Mouse (Mus musculus) intestine, embryonic 15.5 days (tissue): ENCODE results near the gene Plpp3. TPM values are rescaled to one million over a fixed set of nuclear protein-coding genes. Genes with fewer than 3 reads are reported as not detected.
A peak's percentile ranks its signal among the peaks of the same experiment; 100 is the strongest.

Experiments used
- ATAC-seq: fragments of 200-750 bp; cut with Nextera tagmentation; 2 replicates; pipeline ENCODE4 v1.8.0; 2017; ENCODE audit warnings: moderate TSS enrichment, moderate library complexity
- H3K27ac ChIP-seq: fragments of 300-500 bp; sonication (generic); 2 replicates; pipeline ENCODE4 v1.5.1; 2015; ENCODE audit warnings: mild to moderate bottlenecking, inconsistent platforms
- H3K27me3 ChIP-seq: fragments of 300-500 bp; sonication (generic); replicated peaks from 2 replicates; pipeline ENCODE4 v1.6.1; 2015; ENCODE audit warnings: inconsistent platforms
- H3K36me3 ChIP-seq: fragments of 300-500 bp; sonication (generic); 2 replicates; pipeline ENCODE4 v1.6.1; 2015; ENCODE audit warnings: inconsistent platforms
- H3K4me1 ChIP-seq: fragments of 300-500 bp; sonication (generic); replicated peaks from 2 replicates; pipeline ENCODE4 v1.6.1; 2015; ENCODE audit warnings: inconsistent platforms
- H3K4me2 ChIP-seq: fragments of 300-500 bp; sonication (generic); replicated peaks from 2 replicates; pipeline ENCODE4 v1.6.1; 2015; ENCODE audit warnings: mild to moderate bottlenecking, inconsistent platforms
- H3K4me3 ChIP-seq: fragments of 300-500 bp; sonication (generic); replicated peaks from 2 replicates; pipeline ENCODE4 v1.5.1; 2015; ENCODE audit warnings: inconsistent platforms
- H3K9ac ChIP-seq: fragments of 300-500 bp; sonication (generic); 2 replicates; pipeline ENCODE4 v1.6.1; 2015; ENCODE audit warnings: inconsistent platforms
- H3K9me3 ChIP-seq: fragments of 300-500 bp; sonication (generic); 2 replicates; pipeline ENCODE4 v1.6.1; 2016; ENCODE audit warnings: inconsistent platforms
- WGBS: fragments of 180-500 bp; shearing (Covaris S2); methylation state at CpG from one replicate; pipeline ENCODE4 v1.1.7; 2015; 5-methylcytosine and 5-hydroxymethylcytosine counted together
- polyA plus RNA-seq: library from polyadenylated mRNA; unstranded; fragments of >200 nt; fragmentation: Nextera tagmentation; extraction: Ambion mirVana; gene quantifications from 2 replicates; pipeline ENCODE4 v1.2.1, GENCODE M21; 2015

The Plpp3 gene
- polyA plus RNA-seq, 1 experiment from 2014 or later, result 41.2 TPM

GRCm38 (mm10) chr4:105230127-105230526 is 73.0 kb downstream of the Plpp3 start:
- H3K36me3 ChIP-seq, result no peaks in the 10 kb centered on the region
- no peak overlapping the region for H3K4me2 ChIP-seq
- no peak overlapping the region for H3K9ac ChIP-seq
- H3K4me3 ChIP-seq, result no peak overlapping the region
- H3K9me3 ChIP-seq, result no peaks in the 10 kb centered on the region
- ATAC-seq, result no peak
- no peaks in the 10 kb centered on the region for H3K27me3 ChIP-seq
- 88% methylated on average over 8 of the region's 8 CpGs for WGBS
- no peaks in the 10 kb centered on the region for H3K4me1 ChIP-seq
- no peak overlapping the region for H3K27ac ChIP-seq

GRCm38 (mm10) chr4:105240233-105240632 is 83.1 kb downstream of the Plpp3 start:
- Histone ChIP-seq H3K4me1 (peaks cover 4% of the 10 kb centered on the region; the same call in 1 of the 2 replicates), H3K27ac (no peak overlapping the region), H3K27me3 (no peaks in the 10 kb centered on the region), H3K9me3 (no peaks in the 10 kb centered on the region), H3K36me3 (no peaks in the 10 kb centered on the region), H3K4me3 (no peak overlapping the region), H3K9ac (no peak overlapping the region), H3K4me2 (no peak overlapping the region)
- WGBS, result 86% methylated on average over 7 of the region's 7 CpGs
- ATAC-seq, result no peak

GRCm38 (mm10) chr4:105244931-105245330 is 87.8 kb downstream of the Plpp3 start:
- Histone ChIP-seq H3K27ac (no peak overlapping the region), H3K27me3 (no peaks in the 10 kb centered on the region), H3K4me1 (peaks cover 10% of the 10 kb centered on the region; the same call in 1 of the 2 replicates), H3K9me3 (no peaks in the 10 kb centered on the region), H3K36me3 (no peaks in the 10 kb centered on the region), H3K4me3 (peak overlapping the region; percentile 31; the same call in 1 of the 2 replicates), H3K9ac (no peak overlapping the region), H3K4me2 (peak overlapping the region; percentile 71)
- WGBS, result 56% methylated on average over 10 of the region's 10 CpGs
- peak; percentile 26; the same call in 1 of the 2 replicates for ATAC-seq

GRCm38 (mm10) chr4:105245479-105245944 is 88.4 kb downstream of the Plpp3 start:
- no peaks in the 10 kb centered on the region for H3K36me3 ChIP-seq
- H3K4me1 ChIP-seq, result peaks cover 11% of the 10 kb centered on the region; the same call in 1 of the 2 replicates
- no peaks in the 10 kb centered on the region for H3K27me3 ChIP-seq
- 4% methylated on average over 18 of the region's 18 CpGs for WGBS
- peak overlapping the region; percentile 71 for H3K4me2 ChIP-seq
- peak; percentile 90 for ATAC-seq
- no peaks in the 10 kb centered on the region for H3K9me3 ChIP-seq
- peak overlapping the region; percentile 31 for H3K4me3 ChIP-seq
- no peak overlapping the region for H3K27ac ChIP-seq
- peak overlapping the region; percentile 50 for H3K9ac ChIP-seq

- 76% methylated on average over 7 of the region's 7 CpGs for WGBS
- Histone ChIP-seq H3K27me3 (no peaks in the 10 kb centered on the region), H3K36me3 (no peaks in the 10 kb centered on the region), H3K4me1 (peaks cover 14% of the 10 kb centered on the region; the same call in 1 of the 2 replicates), H3K4me3 (no peak overlapping the region), H3K27ac (no peak overlapping the region), H3K9ac (no peak overlapping the region), H3K4me2 (no peak overlapping the region), H3K9me3 (no peaks in the 10 kb centered on the region)
- ATAC-seq, result no peak
Measured at GRCm38 (mm10) chr4:105246331-105246730, 89.2 kb downstream of the Plpp3 start.

- no peaks in the 10 kb centered on the region for H3K36me3 ChIP-seq
- no peaks in the 10 kb centered on the region for H3K27me3 ChIP-seq
- no peak overlapping the region for H3K27ac ChIP-seq
- no peaks in the 10 kb centered on the region for H3K9me3 ChIP-seq
- peaks cover 14% of the 10 kb centered on the region for H3K4me1 ChIP-seq
- H3K4me2 ChIP-seq, result no peak overlapping the region
- WGBS, result 85% methylated on average over 1 of the region's 1 CpGs
- H3K9ac ChIP-seq, result no peak overlapping the region
- no peak for ATAC-seq
- no peak overlapping the region for H3K4me3 ChIP-seq
Measured at GRCm38 (mm10) chr4:105248161-105248560, 91.0 kb downstream of the Plpp3 start.

- ATAC-seq, result no peak
- 81% methylated on average over 4 of the region's 4 CpGs for whole genome bisulfite sequencing
Measured at GRCm38 (mm10) chr4:105249283-105249682, 92.1 kb downstream of the Plpp3 start.

GRCm38 (mm10) chr4:105250946-105251345 is 93.8 kb downstream of the Plpp3 start:
- WGBS, result 52% methylated on average over 3 of the region's 3 CpGs
- Histone ChIP-seq H3K9ac (no peak overlapping the region), H3K4me1 (peaks cover 5% of the 10 kb centered on the region; the same call in 1 of the 2 replicates), H3K27me3 (no peaks in the 10 kb centered on the region), H3K9me3 (no peaks in the 10 kb centered on the region), H3K36me3 (no peaks in the 10 kb centered on the region), H3K4me2 (no peak overlapping the region), H3K27ac (no peak overlapping the region), H3K4me3 (no peak overlapping the region)
- 0 out of 2 replicates have a peak, but pooled peaks have one; percentile 29 for ATAC-seq

More at GRCm38 (mm10) chr4:105249283-105249682, 92.1 kb downstream of the Plpp3 start:
- no peak overlapping the region for H3K27ac ChIP-seq
- H3K27me3 ChIP-seq, result no peaks in the 10 kb centered on the region
- H3K4me3 ChIP-seq, result no peak overlapping the region
- no peaks in the 10 kb centered on the region for H3K9me3 ChIP-seq
- peaks cover 14% of the 10 kb centered on the region for H3K4me1 ChIP-seq
- no peak overlapping the region for H3K9ac ChIP-seq
- no peaks in the 10 kb centered on the region for H3K36me3 ChIP-seq
- no peak overlapping the region for H3K4me2 ChIP-seq

- Histone ChIP-seq H3K4me2 (no peak overlapping the region), H3K27me3 (no peaks in the 10 kb centered on the region), H3K4me1 (peaks cover 4% of the 10 kb centered on the region; the same call in 1 of the 2 replicates), H3K9ac (no peak overlapping the region), H3K9me3 (no peaks in the 10 kb centered on the region), H3K36me3 (no peaks in the 10 kb centered on the region), H3K4me3 (no peak overlapping the region), H3K27ac (no peak overlapping the region)
- 63% methylated on average over 3 of the region's 3 CpGs for WGBS
- no peak for ATAC-seq
Measured at GRCm38 (mm10) chr4:105252044-105252443, 94.9 kb downstream of the Plpp3 start.

- Histone ChIP-seq H3K27ac (no peak overlapping the region), H3K4me2 (no peak overlapping the region), H3K36me3 (no peaks in the 10 kb centered on the region), H3K9me3 (no peaks in the 10 kb centered on the region), H3K4me3 (no peak overlapping the region), H3K4me1 (peaks cover 4% of the 10 kb centered on the region; the same call in 1 of the 2 replicates), H3K27me3 (no peaks in the 10 kb centered on the region), H3K9ac (no peak overlapping the region)
- ATAC-seq, result no peak
- WGBS, result 23% methylated on average over 5 of the region's 5 CpGs
Measured at GRCm38 (mm10) chr4:105252571-105253200, 95.5 kb downstream of the Plpp3 start.

- H3K4me2 ChIP-seq, result no peak overlapping the region
- H3K9me3 ChIP-seq, result no peaks in the 10 kb centered on the region
- no peak for ATAC-seq
- 70% methylated on average over 6 of the region's 6 CpGs for WGBS
- no peak overlapping the region for H3K27ac ChIP-seq
- no peak overlapping the region for H3K9ac ChIP-seq
- H3K4me1 ChIP-seq, result peaks cover 4% of the 10 kb centered on the region; the same call in 1 of the 2 replicates
- H3K36me3 ChIP-seq, result no peaks in the 10 kb centered on the region
- H3K4me3 ChIP-seq, result no peak overlapping the region
- no peaks in the 10 kb centered on the region for H3K27me3 ChIP-seq
Measured at GRCm38 (mm10) chr4:105253453-105254341, 96.5 kb downstream of the Plpp3 start.

- no peaks in the 10 kb centered on the region for H3K27me3 ChIP-seq
- H3K9me3 ChIP-seq, result no peaks in the 10 kb centered on the region
- H3K4me1 ChIP-seq, result peaks cover 4% of the 10 kb centered on the region; the same call in 1 of the 2 replicates
- WGBS, result 87% methylated on average over 4 of the region's 4 CpGs
- H3K36me3 ChIP-seq, result no peaks in the 10 kb centered on the region
- no peak overlapping the region for H3K4me2 ChIP-seq
- no peak overlapping the region for H3K9ac ChIP-seq
- ATAC-seq, result no peak
- no peak overlapping the region for H3K4me3 ChIP-seq
- no peak overlapping the region for H3K27ac ChIP-seq
Measured at GRCm38 (mm10) chr4:105254365-105254764, 97.2 kb downstream of the Plpp3 start.
